Mouse (Mus musculus) thymus, postnatal 25 days (tissue): Measurements from ENCODE around the gene Crygd.
A peak's percentile ranks its signal among the peaks of the same experiment; 100 is the strongest.
"Not testable (repeated sequence)": the region's sequence is repeated elsewhere in the genome, so short reads cannot be mapped to it uniquely, and the experiment has no call there.

Source experiments
- DNase-seq: peaks from one replicate; pipeline ENCODE4 v3.0.0; 2022

Crygd gene

DNA sequence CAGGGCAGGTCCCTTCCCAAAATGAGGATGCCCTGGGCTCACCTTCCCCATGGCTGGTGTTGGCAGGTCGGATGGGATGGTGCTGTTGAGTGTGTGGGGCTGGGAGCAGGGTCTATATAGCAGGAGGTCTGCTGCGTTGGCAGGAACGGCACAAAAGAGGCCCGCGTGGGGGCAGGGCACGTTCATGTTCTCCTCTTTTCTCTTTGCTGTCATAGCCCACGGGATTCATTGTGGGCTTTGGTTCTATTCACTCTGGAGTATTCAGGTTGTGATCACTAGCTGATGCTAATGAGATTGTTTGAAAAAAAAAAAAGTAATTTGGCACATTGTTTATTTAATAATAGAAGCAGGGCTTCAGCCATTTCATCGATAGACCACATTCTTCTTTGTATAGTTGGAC lies at the start of gene Crygd:
Crygd (minus strand) TSS at position 101 of the 400 bp plus-strand sequence.
- no peak for DNase-seq

DNA sequence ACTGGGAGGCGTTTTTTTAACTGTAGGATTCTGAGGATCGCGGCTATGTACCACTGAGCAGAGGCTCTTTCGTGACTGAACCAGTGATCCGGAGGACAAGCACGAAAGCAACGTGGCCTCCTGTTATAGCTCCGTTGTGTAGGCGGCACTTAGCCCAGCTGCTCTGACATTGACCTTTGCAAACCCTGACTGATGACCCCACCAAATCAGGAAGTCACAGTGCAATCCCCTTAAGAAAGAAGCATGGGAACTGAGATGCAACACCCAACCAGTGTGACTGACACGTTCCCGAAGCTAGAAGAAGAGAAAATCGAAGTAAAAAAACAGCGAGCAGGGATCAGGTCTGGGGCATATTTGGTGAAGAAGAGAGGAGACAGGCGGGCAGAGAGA lies 49.5 kb upstream of the Crygd start:
- DNase-seq = no peak

DNA sequence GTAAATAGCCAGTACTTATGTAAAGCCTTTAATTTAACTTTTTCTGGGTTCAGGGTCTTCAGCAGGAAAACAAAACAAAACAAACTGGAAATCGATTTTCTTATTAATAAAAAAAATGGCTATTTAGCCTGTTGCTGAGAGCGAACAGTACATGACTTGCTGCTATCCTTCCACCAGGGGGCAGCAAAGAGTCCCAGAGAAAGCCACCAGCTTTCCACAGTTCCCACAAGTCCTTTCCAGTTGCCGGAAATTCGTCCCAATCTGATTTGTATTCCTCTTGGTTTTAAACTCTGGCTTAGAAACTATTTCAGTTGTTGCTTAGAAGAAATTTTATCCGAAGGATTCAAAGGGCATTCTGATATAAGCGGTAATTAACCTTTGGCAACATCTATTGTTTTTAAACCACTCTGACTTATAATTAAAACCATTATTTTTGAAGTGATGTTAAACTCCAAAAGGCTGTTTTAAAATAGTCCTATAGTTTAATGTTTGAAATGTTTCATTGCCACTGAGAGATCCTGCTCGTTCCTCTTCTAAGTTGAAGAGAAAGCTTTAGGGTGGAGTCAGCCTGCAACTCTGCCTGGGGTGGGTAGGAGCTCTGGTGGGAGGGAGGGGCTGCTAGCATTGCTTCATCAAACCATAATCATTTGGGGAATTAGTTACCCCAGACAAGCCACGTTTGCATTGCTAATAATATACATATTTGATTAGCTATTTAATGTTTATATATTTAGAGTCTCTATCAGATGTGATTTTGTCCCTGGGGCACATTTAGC lies 49.0 kb upstream of the Crygd start:
- DNase-seq = peak; percentile 17

DNA sequence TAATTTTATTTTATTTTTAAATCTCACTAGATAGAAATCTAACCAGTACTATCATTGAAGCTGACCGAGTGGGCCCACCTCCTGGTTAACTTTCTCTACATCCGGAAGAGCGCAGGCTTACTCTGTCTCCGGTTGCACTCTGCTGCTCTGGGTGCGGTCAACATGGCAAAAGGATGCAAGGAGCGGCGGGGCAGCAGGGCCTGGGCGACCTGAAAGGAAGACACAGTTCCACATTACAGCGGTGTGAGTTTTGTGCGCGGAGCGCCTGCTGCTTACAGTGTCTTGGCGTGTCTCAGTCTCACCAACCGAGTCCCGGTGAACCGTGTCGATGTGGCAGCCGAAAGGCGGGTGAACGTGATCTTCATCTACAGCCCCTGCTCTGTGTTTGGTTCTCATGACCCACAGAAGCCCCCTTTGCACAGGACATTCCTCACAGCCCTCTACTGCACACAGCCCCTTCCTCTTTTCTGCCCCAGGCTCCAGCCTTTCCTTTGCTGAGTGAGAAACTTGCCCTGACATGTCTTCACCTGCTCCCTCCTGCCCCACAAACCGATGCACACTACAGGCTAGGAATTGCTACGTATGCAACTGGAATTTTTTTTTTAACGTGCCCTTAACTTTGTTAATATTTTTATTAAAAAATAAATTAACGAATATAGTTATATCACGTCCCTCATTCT lies 46.6 kb upstream of the Crygd start:
- DNase-seq = no peak

DNA sequence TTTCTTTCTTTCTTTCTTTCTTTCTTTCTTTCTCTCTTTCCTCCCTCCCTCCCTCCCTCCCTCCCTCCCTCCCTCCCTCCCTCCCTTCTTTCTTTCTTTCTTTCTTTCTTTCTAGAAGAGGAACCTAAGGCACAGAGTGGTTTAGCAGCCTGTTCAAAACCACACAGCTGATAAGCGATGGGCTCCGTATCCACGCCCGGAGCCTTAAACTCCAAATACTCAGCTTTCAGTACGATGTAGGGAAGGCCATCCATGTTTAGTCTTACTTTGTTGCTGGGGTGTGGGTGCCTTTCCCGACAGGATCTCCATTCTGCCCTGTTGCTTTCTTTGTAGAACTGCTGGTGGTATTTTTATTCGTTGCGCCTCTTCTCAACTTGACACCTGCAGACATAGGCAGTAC lies 45.9 kb upstream of the Crygd start:
- DNase-seq = no peak

DNA sequence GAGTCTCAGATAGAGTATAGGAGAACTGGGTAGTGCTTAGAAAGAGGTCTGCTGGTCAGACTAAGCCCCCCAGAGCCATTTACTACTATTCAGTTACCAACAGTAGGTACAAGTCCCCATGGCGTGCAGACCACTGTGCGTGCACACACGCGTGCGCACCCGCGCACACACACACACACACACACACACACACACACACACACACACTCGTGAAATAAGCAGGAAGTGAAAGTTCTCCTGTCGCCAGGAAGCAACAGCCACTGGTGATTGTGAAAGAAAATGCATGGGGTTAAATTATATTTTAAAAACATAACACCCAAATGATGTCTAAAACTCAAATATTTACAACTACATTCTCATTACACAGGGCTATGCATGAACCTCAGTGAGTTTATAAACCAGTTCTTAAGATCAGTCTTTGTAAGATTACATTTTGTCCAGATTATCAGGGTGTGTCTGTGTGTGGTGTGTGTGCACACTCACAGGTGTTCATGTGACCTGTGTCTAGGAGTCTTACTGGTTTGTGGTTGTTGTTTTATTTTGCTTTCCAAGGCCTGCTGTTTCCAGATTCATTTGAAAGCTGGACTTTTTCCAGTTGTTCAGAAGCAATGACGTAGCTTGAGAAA lies 44.5 kb upstream of the Crygd start:
- DNase-seq = no peak

DNA sequence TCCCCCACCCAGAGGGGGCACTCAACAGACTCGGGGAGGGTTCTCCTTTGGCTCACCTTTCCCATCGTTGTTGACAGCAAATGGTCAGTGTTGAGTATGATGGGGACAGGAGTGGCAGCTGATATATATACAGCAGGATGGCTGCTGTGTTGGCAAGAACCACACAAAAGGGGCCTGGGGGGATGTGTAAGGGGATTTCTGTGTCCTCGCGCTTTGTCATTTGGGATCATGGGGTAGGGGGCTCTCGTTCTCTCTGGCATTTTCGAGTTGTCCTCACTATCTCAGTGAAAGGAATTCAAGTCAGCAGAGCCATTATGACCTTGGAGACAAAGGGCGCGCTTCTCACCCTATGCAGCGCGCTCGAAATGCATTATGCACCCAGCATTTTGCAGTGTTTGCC lies 40.0 kb upstream of the Crygd start, which contains the start of gene Cryga:
Cryga (minus strand) TSS at position 101 of the 400 bp plus-strand sequence.
- no peak for DNase-seq

DNA sequence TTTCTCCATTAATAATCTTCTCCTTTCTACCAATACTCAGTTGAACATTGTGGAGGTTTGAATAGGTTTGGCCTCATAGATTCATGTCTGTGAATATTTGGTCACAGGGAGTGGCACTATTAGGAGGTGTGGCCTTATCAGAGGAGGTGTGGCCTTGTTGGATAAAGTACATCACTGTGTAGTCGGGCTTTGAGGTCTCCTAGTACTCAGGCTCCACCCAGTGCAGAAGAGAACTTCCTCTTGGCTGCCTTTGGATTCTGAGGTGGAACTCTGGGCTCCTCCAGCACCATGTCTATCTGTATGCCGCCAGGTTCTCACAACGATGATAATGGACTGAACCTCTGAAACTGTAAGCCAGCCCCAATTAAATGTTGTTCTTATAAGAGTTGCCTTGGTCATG lies 33.7 kb upstream of the Crygd start:
- DNase-seq = no peak

DNA sequence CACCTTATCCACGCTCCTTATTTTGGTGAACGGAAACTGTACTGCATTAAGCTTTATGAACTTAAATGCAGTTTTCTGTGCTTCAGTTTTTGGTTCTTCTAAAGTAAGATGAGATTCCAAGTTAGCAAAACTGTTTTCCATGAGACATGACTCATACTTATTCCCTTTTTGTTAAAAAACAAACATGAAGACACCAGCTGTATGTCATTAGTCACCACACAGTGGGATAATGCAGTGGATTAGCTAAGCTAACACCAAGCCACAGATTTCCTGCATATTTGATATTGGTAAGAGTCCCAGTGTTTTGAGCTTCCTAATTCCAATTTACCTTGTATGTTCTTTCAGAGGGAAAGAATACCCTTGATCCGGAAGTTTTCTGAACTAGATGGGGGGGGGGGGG lies 28.3 kb upstream of the Crygd start:
- DNase-seq = no peak

DNA sequence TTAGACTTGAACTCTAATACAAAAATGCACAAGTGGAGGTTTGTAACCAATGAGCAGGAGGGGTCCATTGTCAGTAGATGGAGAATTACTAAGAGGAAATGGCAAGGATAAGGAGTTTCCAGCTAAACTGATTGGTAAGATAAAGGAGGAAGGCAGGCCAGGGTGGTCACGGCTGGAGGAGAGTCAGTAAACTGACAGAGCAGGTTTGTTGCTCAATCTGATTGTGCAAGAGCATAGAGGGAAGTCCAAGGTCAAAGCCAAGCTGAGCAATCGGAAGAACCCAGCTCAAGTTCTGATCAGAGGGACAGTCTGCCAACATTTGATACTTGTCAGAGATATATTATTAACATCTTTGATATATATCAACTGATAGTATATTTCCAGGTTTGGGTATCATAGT lies 27.1 kb upstream of the Crygd start:
- DNase-seq = no peak

DNA sequence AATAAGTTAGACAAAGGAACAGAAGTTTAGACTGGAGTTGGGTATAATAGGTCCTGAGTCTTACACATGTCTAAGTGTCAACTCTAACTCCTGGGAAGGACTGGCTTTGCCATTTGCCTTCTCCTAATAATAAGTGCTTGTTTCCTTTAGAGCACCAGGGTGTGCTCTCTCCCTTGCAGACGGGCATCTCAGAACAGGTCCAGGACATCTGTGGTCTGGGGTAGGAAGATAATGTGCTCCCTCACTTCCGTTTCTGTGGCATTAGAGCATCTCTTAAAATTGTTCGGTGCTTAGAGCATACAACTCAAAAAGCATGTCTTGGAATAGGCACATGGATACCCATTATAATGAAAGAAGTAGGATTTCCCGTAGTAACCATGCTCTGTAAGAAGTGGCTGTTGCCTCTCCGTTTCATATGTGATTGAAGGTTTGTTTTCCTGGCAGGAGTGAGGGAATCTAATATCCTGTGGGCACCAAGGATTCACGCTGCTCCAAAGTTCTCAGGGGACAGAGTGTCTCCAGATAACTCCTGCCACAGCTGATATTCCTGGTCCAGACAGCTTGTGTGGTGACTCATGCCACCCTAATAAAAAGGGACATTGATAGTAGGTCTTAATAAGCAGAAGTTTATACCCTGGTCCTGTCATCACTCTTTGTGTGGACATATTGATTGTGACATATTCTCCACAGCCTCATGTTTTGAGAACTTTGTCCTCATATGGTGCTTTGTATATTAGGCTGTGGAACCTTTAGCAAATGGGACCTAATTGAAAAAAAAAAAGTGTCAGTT lies 25.5 kb upstream of the Crygd start:
- no peak for DNase-seq

DNA sequence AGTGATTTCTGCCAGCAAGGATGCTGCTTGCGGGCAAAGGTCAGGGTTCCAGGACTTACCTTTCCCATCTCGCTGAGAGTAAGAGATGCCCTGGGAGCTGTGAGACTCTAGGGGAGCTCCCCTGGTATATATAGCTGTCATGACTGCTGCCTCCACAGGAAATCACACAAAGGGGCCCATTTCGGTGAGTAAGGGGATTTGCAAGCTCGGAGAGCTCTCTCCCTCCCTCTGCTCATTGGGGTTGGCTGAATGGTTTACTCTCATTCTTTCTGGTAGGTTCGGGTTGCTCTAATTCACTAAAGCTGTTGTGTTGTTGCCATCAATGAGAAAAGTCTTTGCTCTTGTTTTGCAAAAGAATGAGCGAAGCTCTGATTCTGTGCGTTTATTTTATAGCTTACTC lies 18.9 kb upstream of the Crygd start, which contains the start of gene Crygb:
Crygb (minus strand) TSS at position 101 of the 400 bp plus-strand sequence.
- DNase-seq = no peak

DNA sequence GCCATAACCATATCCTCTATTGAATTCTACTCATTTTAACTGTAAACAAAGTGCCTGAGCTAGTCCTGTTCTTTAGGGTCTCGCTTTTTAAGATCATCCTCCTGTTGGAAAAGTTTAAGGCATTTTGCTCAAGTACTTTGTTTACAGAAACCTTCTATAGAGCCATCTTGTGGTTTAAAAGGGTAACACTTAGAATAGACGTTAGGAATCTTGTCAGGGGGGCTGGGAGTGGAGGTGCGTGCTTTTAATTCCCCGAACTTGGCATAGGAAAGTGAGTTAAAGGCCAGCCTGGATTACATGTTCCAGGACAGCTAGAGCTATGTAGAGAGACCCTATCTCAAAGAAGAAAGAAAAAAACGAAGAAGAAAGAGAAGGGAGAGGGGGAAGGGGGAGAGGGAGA lies 12.4 kb upstream of the Crygd start:
- no peak for DNase-seq

DNA sequence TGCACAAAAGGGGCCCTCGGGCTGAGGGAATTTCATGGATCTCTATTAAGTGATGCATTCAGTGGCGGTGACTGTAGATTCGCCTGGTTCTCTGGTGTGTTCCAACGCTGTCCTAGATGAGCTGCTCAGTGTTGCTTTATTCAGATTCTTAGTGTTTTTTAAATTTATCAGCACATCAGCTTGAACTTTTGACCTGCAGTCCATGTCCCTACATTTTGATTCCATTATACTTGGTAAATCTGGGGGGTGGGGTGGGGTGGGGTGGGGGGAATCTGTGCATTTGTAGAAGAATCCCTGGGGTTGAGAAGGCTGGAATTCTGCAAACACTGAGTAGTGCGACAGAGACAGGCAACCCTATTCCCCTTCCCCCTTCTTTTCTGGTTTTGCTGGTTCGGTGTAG lies 10.3 kb upstream of the Crygd start, which contains the start of gene Crygc:
Crygc (minus strand) TSS at position 101 of the 400 bp plus-strand sequence.
- DNase-seq = no peak

DNA sequence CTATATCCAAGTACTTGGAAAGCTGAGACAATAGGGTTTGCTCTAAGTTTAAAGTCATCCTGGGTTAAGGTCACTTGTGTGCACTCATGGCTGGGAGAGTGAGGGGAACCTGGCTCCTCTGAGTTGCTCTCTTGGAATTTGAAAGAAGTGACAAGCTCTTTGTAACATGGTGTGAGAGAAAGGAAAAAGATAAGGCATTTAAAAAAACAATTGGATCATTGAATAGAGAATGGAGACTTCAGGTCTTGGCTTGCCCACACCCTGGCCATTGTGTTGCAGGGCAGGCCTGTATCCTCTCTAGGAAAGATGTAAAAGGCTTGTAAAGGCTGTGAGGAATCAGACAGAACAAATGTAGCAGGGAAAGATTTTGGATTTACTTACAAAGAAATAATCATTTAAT lies 4.6 kb upstream of the Crygd start:
- no peak for DNase-seq

DNA sequence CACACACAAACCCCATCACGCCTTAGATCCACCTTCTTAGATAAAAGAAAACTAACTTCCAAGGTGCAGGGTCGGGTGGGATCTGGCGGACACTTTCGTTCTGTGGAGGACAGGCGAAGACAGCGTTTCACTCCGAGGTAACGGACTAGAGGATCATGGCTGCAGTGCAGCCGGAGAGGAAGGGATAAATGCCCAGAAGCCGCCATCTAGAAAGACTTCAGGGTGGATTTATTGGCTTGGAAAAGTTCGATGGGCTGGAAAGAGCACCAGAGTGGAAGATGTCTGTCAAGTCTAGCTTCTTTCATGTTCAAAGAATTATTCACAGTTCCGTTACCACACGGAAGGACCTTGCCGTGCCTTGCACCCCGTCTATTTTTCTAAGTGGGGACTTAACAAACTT lies 949 bp upstream of the Crygd start:
- DNase-seq = no peak

DNA sequence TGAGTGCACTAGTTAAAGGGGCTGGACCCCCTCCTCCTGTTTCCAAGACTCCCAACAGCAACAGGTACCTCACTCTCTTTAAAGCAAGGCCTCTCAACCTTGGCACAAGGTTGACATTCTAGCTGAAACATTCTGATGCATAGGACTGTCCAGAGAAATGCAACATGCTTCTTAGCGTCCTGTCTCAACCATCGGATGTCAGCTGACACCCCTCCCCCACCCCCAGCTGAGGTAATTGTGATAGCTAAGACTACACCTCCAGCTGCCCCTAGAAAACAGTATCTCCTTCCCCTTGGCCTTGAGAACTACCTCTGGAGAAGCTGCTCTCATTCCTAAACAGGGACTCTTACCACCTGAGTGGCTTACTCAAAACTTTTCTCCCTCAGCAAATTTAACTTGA lies 11.1 kb downstream of the Crygd start:
- DNase-seq = no peak

DNA sequence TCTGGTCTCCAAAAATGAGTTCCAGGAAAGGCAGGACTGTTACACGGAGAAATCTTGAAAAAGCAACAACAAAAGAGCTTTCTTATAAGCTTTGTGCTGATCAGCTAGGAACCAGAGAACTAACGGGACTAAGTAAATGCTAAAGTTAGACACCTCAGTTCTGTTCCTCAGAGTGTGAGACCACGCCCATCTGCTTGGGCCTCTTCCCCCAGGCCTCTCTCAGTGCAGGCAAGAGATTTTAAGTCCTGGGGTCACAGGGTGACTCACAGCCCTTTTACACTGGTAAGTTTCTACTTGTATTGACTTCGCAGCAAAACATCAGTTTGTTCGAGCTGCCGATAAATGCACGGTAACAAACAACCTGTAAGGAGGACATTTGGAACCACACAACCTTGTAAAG lies 11.6 kb downstream of the Crygd start:
- DNase-seq = no peak

DNA sequence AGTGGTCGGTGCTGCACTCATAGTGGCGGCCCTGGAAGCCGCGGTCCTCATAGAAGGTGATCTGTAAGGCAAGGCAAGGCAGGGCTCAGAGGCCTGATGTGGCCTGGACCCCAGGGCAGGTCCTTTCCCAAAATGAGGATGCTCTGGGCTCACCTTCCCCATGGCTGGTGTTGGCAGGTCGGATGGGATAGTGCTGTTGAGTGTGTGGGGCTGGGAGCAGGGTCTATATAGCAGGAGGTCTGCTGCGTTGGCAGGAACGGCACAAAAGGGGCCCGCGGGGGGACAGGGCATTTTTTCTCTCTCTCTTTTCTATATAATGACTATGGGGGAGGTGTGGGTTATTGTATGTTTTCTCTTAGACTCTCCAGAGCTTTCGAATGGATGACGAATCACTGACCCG lies 12.3 kb downstream of the Crygd start, which contains the start of gene Cryge:
Cryge (minus strand) TSS at position 198 of the 400 bp plus-strand sequence.
- not testable (repeated sequence) for DNase-seq

DNA sequence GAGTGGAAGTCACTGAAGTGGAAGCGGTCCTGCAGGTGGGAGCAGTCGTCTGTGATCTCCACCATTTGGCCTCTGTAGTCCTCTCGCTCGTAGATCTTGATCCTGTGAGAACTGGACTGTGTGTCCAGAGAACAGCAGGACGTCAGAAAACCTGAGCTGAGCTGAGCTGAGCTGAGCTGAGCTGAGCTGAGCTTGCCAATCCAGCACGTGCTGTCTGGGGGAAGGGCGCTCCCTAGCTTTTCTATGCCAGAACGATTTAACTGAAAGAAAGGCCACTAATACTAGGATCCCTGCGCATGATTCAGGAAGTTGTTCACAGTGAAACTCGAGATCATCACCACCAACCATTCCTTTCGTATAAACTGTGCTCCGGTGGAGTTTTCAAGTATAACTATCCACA lies 14.5 kb downstream of the Crygd start:
- no peak for DNase-seq

DNA sequence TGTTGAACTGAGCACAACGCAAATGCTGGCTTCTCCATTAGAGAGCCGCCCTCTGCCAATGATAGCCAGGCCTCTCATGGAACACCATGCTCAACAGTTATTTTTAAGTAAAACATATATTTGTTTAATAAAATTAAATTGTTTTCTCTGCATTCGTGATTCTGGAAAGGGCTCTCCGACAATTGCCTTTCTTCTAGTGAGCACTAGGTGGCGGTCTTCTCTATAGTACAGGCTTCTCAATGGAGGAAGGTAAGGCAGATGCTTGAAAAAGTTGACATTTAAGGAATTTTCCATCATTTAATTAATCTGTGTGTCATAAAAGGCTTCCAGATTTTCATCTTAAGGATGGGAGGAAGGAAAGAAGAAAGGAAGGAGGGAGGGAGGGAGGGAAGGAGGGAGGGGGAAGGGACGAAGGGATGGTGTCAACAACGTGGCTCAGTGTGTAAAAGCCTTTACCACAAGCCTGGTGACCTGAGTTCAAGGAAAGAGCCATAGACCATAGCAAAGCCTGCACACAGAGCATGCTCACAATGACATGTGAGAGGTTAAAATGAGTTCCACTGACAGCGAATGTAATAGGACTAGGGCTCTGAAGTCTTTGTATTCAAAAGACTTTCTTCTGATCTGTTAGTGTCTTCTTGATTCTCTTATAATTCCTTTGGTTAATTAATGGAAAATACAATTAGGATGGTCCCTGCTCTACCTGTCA lies 16.7 kb downstream of the Crygd start:
- no peak for DNase-seq

DNA sequence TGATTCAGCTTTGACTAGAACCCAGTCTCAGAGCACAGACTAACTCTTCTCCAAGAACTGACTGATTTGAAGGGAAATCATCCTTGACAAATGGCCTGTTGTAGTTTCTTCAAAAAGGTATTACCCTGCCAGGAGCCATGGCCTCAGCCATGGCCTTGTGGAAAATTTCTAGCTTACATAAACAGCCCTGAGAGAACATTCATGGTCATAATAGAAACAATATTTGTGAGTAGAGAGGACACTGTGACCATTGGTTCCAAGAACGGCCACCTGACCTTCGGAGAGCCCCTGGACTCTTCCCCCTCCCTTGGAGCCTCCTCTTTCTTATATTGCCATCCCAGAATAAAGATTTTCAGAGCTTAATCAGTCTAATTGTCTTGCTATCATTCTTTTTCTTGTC lies 19.8 kb downstream of the Crygd start:
- DNase-seq = no peak
